24 mouse cellular contexts compared by ENCODE assay signal in the genomic region with DNA sequence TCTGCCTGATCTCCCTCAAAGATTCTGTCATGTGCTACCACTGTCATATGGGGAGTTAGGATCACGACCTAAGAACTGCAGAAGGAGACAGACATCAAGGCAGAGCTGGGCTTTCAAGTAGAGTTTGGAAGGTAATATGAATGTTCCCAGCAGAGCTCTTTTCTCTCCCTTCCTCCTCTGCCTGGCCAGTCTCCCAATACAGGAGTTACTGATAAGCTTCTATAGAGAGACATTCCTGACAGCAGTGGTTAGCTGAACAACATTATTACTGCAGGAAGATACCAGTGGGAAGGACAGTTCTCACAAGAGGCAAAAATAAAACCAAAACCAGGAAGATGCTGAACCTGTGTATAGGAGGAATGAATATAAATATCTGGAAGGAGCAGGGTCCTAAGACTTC.
"Had no signal": no experiment of that assay in that cellular context is flagged by ENCODE, and none has a peak within 500 bp of the region (broad histone marks: within the 10 kb centered on the region; RNA-seq: fewer than 3 reads in every experiment).

No protein-coding gene starts in this region.

- H3K4me1 ChIP-seq: kidney, embryonic 15.5 days; limb, embryonic 10.5 days; limb, embryonic 13.5 days; lung, embryonic 15.5 days; midbrain, embryonic 13.5 days; neural tube, embryonic 13.5 days; stomach, embryonic 15.5 days had no signal

- H3K9ac ChIP-seq: kidney, embryonic 15.5 days; limb, embryonic 13.5 days; liver, embryonic 12.5 days; liver, embryonic 15.5 days; lung, embryonic 15.5 days; midbrain, embryonic 13.5 days; neural tube, embryonic 13.5 days; stomach, embryonic 15.5 days had no signal

- H3K36me3 ChIP-seq: stomach, embryonic 15.5 days had no signal

- H3K27me3 ChIP-seq: kidney, embryonic 15.5 days; limb, embryonic 13.5 days; liver, embryonic 12.5 days; liver, embryonic 15.5 days; lung, embryonic 15.5 days; megakaryocyte, embryonic 14.5 days; midbrain, embryonic 13.5 days; neural tube, embryonic 13.5 days; stomach, embryonic 15.5 days had no signal

- H3K9me3 ChIP-seq: kidney, embryonic 15.5 days; limb, embryonic 10.5 days; limb, embryonic 13.5 days; liver, embryonic 12.5 days; liver, embryonic 15.5 days; lung, embryonic 15.5 days; megakaryocyte, embryonic 14.5 days; midbrain, embryonic 10.5 days; midbrain, embryonic 13.5 days; neural tube, embryonic 13.5 days; stomach, embryonic 15.5 days had no signal

- DNase-seq: kidney, postnatal 10 days; liver; lung, adult 18-20 months; lung, postnatal 10 days; lung, postnatal 36 days; retina, postnatal 1 day; right cerebral cortex, postnatal 25 days; spleen, adult 18-20 months; thymus, adult 2 months; thymus, postnatal 14 days; thymus, postnatal 4 days had no signal

- H3K4me2 ChIP-seq: kidney, embryonic 15.5 days; limb, embryonic 13.5 days; liver, embryonic 12.5 days; liver, embryonic 15.5 days; lung, embryonic 15.5 days; midbrain, embryonic 13.5 days; neural tube, embryonic 13.5 days; stomach, embryonic 15.5 days had no signal

- H3K27ac ChIP-seq: kidney, embryonic 15.5 days; limb, embryonic 10.5 days; limb, embryonic 13.5 days; liver, embryonic 12.5 days; liver, embryonic 15.5 days; lung, embryonic 15.5 days; midbrain, embryonic 13.5 days; neural tube, embryonic 13.5 days; stomach, embryonic 15.5 days had no signal

- H3K4me3 ChIP-seq: kidney, embryonic 15.5 days; limb, embryonic 10.5 days; limb, embryonic 13.5 days; liver, embryonic 12.5 days; liver, embryonic 15.5 days; lung, embryonic 15.5 days; megakaryocyte, embryonic 14.5 days; midbrain, embryonic 10.5 days; midbrain, embryonic 13.5 days; myocyte; neural tube, embryonic 13.5 days; stomach, embryonic 15.5 days had no signal

- ATAC-seq: liver, embryonic 12.5 days; midbrain, embryonic 13.5 days; midbrain, embryonic 16.5 days had no signal
